Mouse (Mus musculus): ENCODE measurements at regions not wholly inside any gene's neighbourhood (a gene's known extent, or its start where the extent isn't known, plus 50 kb on each side); places are given as distances from the start of the nearest gene placed in this dataset.

DNA sequence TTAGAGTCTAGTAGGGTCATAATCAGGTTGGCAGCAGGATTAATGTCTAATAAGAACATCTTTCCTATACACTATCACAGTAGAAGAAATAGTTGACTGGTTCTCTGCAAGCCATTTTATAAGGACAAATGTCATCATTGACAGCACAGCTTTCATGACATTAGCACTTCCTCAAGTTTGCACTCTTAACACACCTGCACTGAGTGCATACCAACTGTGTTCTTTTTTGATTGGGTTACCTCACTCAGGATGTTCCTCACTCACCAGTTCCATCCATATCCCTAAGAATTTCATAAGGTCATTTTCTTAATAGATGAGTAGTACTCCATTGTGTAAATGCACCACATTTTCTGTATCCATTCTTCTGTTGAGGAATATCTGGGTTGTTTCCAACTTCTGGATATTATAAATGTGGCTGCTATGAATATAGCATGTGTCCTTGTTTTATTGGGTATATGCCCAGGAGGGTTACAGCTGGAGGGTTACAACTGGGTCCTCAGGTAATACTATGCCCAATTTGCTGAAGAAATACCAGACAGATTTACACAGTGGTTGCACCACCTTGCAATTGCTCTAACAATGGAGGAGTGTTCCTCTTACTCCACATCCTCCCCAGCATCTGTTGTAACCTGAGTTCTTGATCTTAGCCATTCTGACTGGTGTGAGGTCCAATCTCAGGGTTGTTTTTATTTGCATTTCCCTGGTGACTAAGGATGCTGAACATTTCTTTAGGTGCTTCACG, 1285.3 kb upstream of the Zeb2 start:
- TF ChIP-seq MYC (IDR thresholded peaks at IDR 0.05; ENCODE audit: low read depth, low read length) (no peak), CTCF (IDR thresholded peaks at IDR 0.05 in 2 of 3, conservative IDR thresholded peaks at IDR 0.05 in 1 of 3; ENCODE audit: control insufficient read depth in 1 of 3, insufficient read depth in 1 of 3, low read depth in 2 of 3, low read length in 3 of 3, poor library complexity in 1 of 3, severe bottlenecking in 1 of 3) (no peak), RCOR1 (IDR thresholded peaks at IDR 0.05; ENCODE audit: low read depth, low read length) (no peak), TAL1 (IDR thresholded peaks at IDR 0.05; ENCODE audit: low read length) (no peak), ZC3H11A (IDR thresholded peaks at IDR 0.05; ENCODE audit: low read depth, low read length) (no peak), NELFE (IDR thresholded peaks at IDR 0.05; ENCODE audit: low read depth, low read length) (no peak), MAFK (IDR thresholded peaks at IDR 0.05; ENCODE audit: borderline replicate concordance, low read depth, low read length) (no peak), POLR2A (IDR thresholded peaks at IDR 0.05; ENCODE audit: control insufficient read depth in 1 of 2, insufficient read depth in 1 of 2, low read depth in 1 of 2, low read length in 2 of 2, poor library complexity in 1 of 2) (no peak), BHLHE40 (IDR thresholded peaks at IDR 0.05; ENCODE audit: borderline replicate concordance, low read depth, low read length) (no peak), USF1 (IDR thresholded peaks at IDR 0.05; ENCODE audit: low read depth, low read length) (no peak), EP300 (IDR thresholded peaks at IDR 0.05; ENCODE audit: low read depth in 1 of 2, low read length in 2 of 2) (no peak), E2F4 (IDR thresholded peaks at IDR 0.05; ENCODE audit: borderline replicate concordance, low read depth, low read length) (no peak)
